Mouse (Mus musculus) liver, embryonic 14.5 days (tissue): ENCODE results near the gene Slc12a5.

Experiments used
- CTCF ChIP-seq: IDR thresholded peaks from 2 replicates; pipeline ENCODE4 v1.5.1; 2016; ENCODE audit warnings: antibody characterized with exemption, low read depth, control low read depth
- EP300 ChIP-seq: IDR thresholded peaks from 2 replicates; pipeline ENCODE4 v1.6.1; 2016; ENCODE audit warnings: antibody characterized with exemption, low read depth

- TF ChIP-seq EP300, result no peak
- TF ChIP-seq CTCF, result no peak
These were observed at the start of gene Slc12a5 for GRCm38 (mm10) chr2:164960716-164961441.
